Mouse (Mus musculus) midbrain, embryonic 15.5 days (tissue): ENCODE measurements around the gene Ccnt1. TPM values are rescaled to one million over a fixed set of nuclear protein-coding genes. Genes with fewer than 3 reads are reported as not detected.

ENCODE experiments used
- ATAC-seq: fragments of 200-750 bp; cut with Nextera tagmentation; replicated peaks from 2 replicates; pipeline ENCODE4 v1.8.0; 2017; ENCODE audit warnings: moderate TSS enrichment
- H3K27ac ChIP-seq: fragments of 300-500 bp; sonication (generic); 2 replicates; pipeline ENCODE4 v1.5.1; 2015; ENCODE audit warnings: mild to moderate bottlenecking, inconsistent platforms
- H3K27me3 ChIP-seq: fragments of 300-500 bp; sonication (generic); replicated peaks from 2 replicates; pipeline ENCODE4 v1.6.1; 2015; ENCODE audit warnings: inconsistent platforms
- H3K36me3 ChIP-seq: fragments of 300-500 bp; sonication (generic); replicated peaks from 2 replicates; pipeline ENCODE4 v1.6.1; 2015; ENCODE audit warnings: inconsistent platforms
- H3K4me1 ChIP-seq: fragments of 300-500 bp; sonication (generic); 2 replicates; pipeline ENCODE4 v1.6.1; 2015; ENCODE audit warnings: inconsistent platforms
- H3K4me2 ChIP-seq: fragments of 300-500 bp; sonication (generic); 2 replicates; pipeline ENCODE4 v1.6.1; 2015; ENCODE audit warnings: inconsistent platforms, mild to moderate bottlenecking, moderate library complexity
- H3K4me3 ChIP-seq: fragments of 300-500 bp; sonication (generic); 2 replicates; pipeline ENCODE4 v1.5.1; 2015; ENCODE audit warnings: mild to moderate bottlenecking, inconsistent platforms
- H3K9ac ChIP-seq: fragments of 300-500 bp; sonication (generic); 2 replicates; pipeline ENCODE4 v1.6.1; 2015; ENCODE audit warnings: mild to moderate bottlenecking, inconsistent platforms
- H3K9me3 ChIP-seq: fragments of 300-500 bp; sonication (generic); 2 replicates; pipeline ENCODE4 v1.6.1; 2016; ENCODE audit warnings: inconsistent platforms
- WGBS: fragments of 180-500 bp; shearing (Covaris S2); methylation state at CpG from one replicate; pipeline ENCODE4 v1.1.7; 2015; ENCODE audit warnings: mixed read lengths; 5-methylcytosine and 5-hydroxymethylcytosine counted together
- polyA plus RNA-seq: library from polyadenylated mRNA; unstranded; fragments of >200 nt; fragmentation: Nextera tagmentation; extraction: Ambion mirVana; gene quantifications from 2 replicates; pipeline ENCODE4 v1.2.1, GENCODE M21; 2015

The Ccnt1 gene
- polyA plus RNA-seq, 1 experiment from 2014 or later: 72.6 TPM

- no peak overlapping the region for H3K9ac ChIP-seq
- H3K36me3 ChIP-seq: peaks cover 2% of the 10 kb centered on the region; the same call in 1 of the 2 replicates
- H3K9me3 ChIP-seq: no peaks in the 10 kb centered on the region
- no peak for ATAC-seq
- 59% methylated on average over 17 of the region's 17 CpGs for WGBS
- H3K27ac ChIP-seq: no peak overlapping the region
- H3K4me1 ChIP-seq: peaks cover 5% of the 10 kb centered on the region; the same call in 1 of the 2 replicates
- no peak overlapping the region for H3K4me3 ChIP-seq
- no peak overlapping the region for H3K4me2 ChIP-seq
- no peaks in the 10 kb centered on the region for H3K27me3 ChIP-seq
Measured at GRCm38 (mm10) chr15:98512799-98513321, 57.9 kb downstream of the Ccnt1 start.

GRCm38 (mm10) chr15:98512232-98512631 is 58.5 kb downstream of the Ccnt1 start:
- Histone ChIP-seq H3K4me1 (peaks cover 5% of the 10 kb centered on the region; the same call in 1 of the 2 replicates), H3K9me3 (no peaks in the 10 kb centered on the region), H3K4me3 (no peak overlapping the region), H3K36me3 (no peaks in the 10 kb centered on the region), H3K4me2 (no peak overlapping the region), H3K9ac (no peak overlapping the region), H3K27ac (no peak overlapping the region), H3K27me3 (no peaks in the 10 kb centered on the region)
- WGBS: 48% methylated on average over 8 of the region's 8 CpGs
- no peak for ATAC-seq

GRCm38 (mm10) chr15:98511386-98511928 is 59.3 kb downstream of the Ccnt1 start:
- peaks cover 5% of the 10 kb centered on the region; the same call in 1 of the 2 replicates for H3K4me1 ChIP-seq
- H3K4me2 ChIP-seq: no peak overlapping the region
- 45% methylated on average over 13 of the region's 13 CpGs for WGBS
- H3K4me3 ChIP-seq: no peak overlapping the region
- no peak for ATAC-seq
- H3K9ac ChIP-seq: no peak overlapping the region
- H3K27ac ChIP-seq: no peak overlapping the region
- no peaks in the 10 kb centered on the region for H3K9me3 ChIP-seq
- no peaks in the 10 kb centered on the region for H3K27me3 ChIP-seq
- H3K36me3 ChIP-seq: no peaks in the 10 kb centered on the region

- Histone ChIP-seq H3K4me3 (peak overlapping the region; percentile 17; the same call in 1 of the 2 replicates), H3K27ac (no peak overlapping the region), H3K27me3 (no peaks in the 10 kb centered on the region), H3K9me3 (no peaks in the 10 kb centered on the region), H3K4me2 (peak overlapping the region; percentile 40), H3K4me1 (peaks cover 5% of the 10 kb centered on the region; the same call in 1 of the 2 replicates), H3K9ac (no peak overlapping the region), H3K36me3 (no peaks in the 10 kb centered on the region)
- 22% methylated on average over 25 of the region's 25 CpGs for WGBS
- ATAC-seq: no peak; the same call in 1 of the 2 replicates
Measured at GRCm38 (mm10) chr15:98510438-98511385, 60.0 kb downstream of the Ccnt1 start.

- no peaks in the 10 kb centered on the region for H3K27me3 ChIP-seq
- H3K27ac ChIP-seq: no peak overlapping the region
- no peak for ATAC-seq
- no peaks in the 10 kb centered on the region for H3K9me3 ChIP-seq
- H3K4me1 ChIP-seq: peaks cover 5% of the 10 kb centered on the region; the same call in 1 of the 2 replicates
- WGBS: 64% methylated on average over 2 of the region's 2 CpGs
- no peaks in the 10 kb centered on the region for H3K36me3 ChIP-seq
- H3K9ac ChIP-seq: no peak overlapping the region
- H3K4me3 ChIP-seq: no peak overlapping the region
- H3K4me2 ChIP-seq: no peak overlapping the region
Measured at GRCm38 (mm10) chr15:98509387-98509786, 61.3 kb downstream of the Ccnt1 start.

GRCm38 (mm10) chr15:98507321-98507720 is 63.4 kb downstream of the Ccnt1 start:
- no peaks in the 10 kb centered on the region for H3K36me3 ChIP-seq
- H3K4me3 ChIP-seq: no peak overlapping the region
- H3K9me3 ChIP-seq: no peaks in the 10 kb centered on the region
- ATAC-seq: no peak
- no peaks in the 10 kb centered on the region for H3K27me3 ChIP-seq
- H3K4me2 ChIP-seq: no peak overlapping the region
- no peak overlapping the region for H3K27ac ChIP-seq
- peaks cover 5% of the 10 kb centered on the region; the same call in 1 of the 2 replicates for H3K4me1 ChIP-seq
- 83% methylated on average over 5 of the region's 6 CpGs for WGBS
- H3K9ac ChIP-seq: no peak overlapping the region

- H3K27me3 ChIP-seq: no peaks in the 10 kb centered on the region
- H3K4me2 ChIP-seq: no peak overlapping the region
- ATAC-seq: no peak
- H3K4me3 ChIP-seq: no peak overlapping the region
- H3K9ac ChIP-seq: no peak overlapping the region
- no peak overlapping the region for H3K27ac ChIP-seq
- peaks cover 5% of the 10 kb centered on the region; the same call in 1 of the 2 replicates for H3K4me1 ChIP-seq
- H3K9me3 ChIP-seq: no peaks in the 10 kb centered on the region
- WGBS: 83% methylated on average over 9 of the region's 9 CpGs
- no peaks in the 10 kb centered on the region for H3K36me3 ChIP-seq
Measured at GRCm38 (mm10) chr15:98506253-98506957, 64.3 kb downstream of the Ccnt1 start.

- no peak overlapping the region for H3K9ac ChIP-seq
Measured at GRCm38 (mm10) chr15:98504514-98504913, 66.2 kb downstream of the Ccnt1 start.

GRCm38 (mm10) chr15:98503317-98503716 is 67.4 kb downstream of the Ccnt1 start:
- H3K36me3 ChIP-seq: no peaks in the 10 kb centered on the region
- ATAC-seq: no peak
- no peak overlapping the region for H3K27ac ChIP-seq
- H3K4me3 ChIP-seq: no peak overlapping the region
- no peaks in the 10 kb centered on the region for H3K27me3 ChIP-seq
- H3K4me1 ChIP-seq: no peaks in the 10 kb centered on the region
- H3K9me3 ChIP-seq: no peaks in the 10 kb centered on the region
- 84% methylated on average over 3 of the region's 3 CpGs for WGBS
- no peak overlapping the region for H3K9ac ChIP-seq
- no peak overlapping the region for H3K4me2 ChIP-seq

More at GRCm38 (mm10) chr15:98504514-98504913, 66.2 kb downstream of the Ccnt1 start:
- Histone ChIP-seq H3K36me3 (no peaks in the 10 kb centered on the region), H3K27ac (no peak overlapping the region), H3K9me3 (no peaks in the 10 kb centered on the region), H3K4me2 (no peak overlapping the region), H3K27me3 (no peaks in the 10 kb centered on the region), H3K4me3 (no peak overlapping the region), H3K4me1 (no peaks in the 10 kb centered on the region)
- WGBS: 11% methylated on average over 18 of the region's 18 CpGs
- no peak for ATAC-seq

GRCm38 (mm10) chr15:98497631-98498030 is 73.1 kb downstream of the Ccnt1 start:
- ATAC-seq: no peak
- no peak overlapping the region for H3K4me2 ChIP-seq
- H3K9me3 ChIP-seq: no peaks in the 10 kb centered on the region
- H3K36me3 ChIP-seq: no peaks in the 10 kb centered on the region
- no peak overlapping the region for H3K9ac ChIP-seq
- no peak overlapping the region for H3K4me3 ChIP-seq
- H3K4me1 ChIP-seq: no peaks in the 10 kb centered on the region
- no peaks in the 10 kb centered on the region for H3K27me3 ChIP-seq
- H3K27ac ChIP-seq: no peak overlapping the region
- WGBS: 92% methylated on average over 17 of the region's 17 CpGs

GRCm38 (mm10) chr15:98492102-98492501 is 78.6 kb downstream of the Ccnt1 start, which contains the start of gene Olfr279:
TSS of gene Olfr279 (plus strand) at chr15:98492402.
- WGBS: 58% methylated on average over 4 of the region's 4 CpGs
- H3K9me3 ChIP-seq: no peaks in the 10 kb centered on the region

GRCm38 (mm10) chr15:98491332-98491731 is 79.4 kb downstream of the Ccnt1 start:
- H3K4me1 ChIP-seq: no peaks in the 10 kb centered on the region
- no peak overlapping the region for H3K27ac ChIP-seq
- H3K36me3 ChIP-seq: no peaks in the 10 kb centered on the region
- 88% methylated on average over 2 of the region's 2 CpGs for WGBS
- no peak overlapping the region for H3K4me2 ChIP-seq
- no peak overlapping the region for H3K9ac ChIP-seq
- H3K27me3 ChIP-seq: no peaks in the 10 kb centered on the region
- no peak for ATAC-seq
- H3K9me3 ChIP-seq: no peaks in the 10 kb centered on the region
- no peak overlapping the region for H3K4me3 ChIP-seq

More at GRCm38 (mm10) chr15:98492102-98492501, 78.6 kb downstream of the Ccnt1 start, which contains the start of gene Olfr279:
- Histone ChIP-seq H3K27ac (no peak within 1 kb of the TSS), H3K4me1 (no peaks in the 10 kb centered on the region), H3K36me3 (no peaks in the 10 kb centered on the region), H3K4me2 (no peak within 1 kb of the TSS), H3K9ac (no peak within 1 kb of the TSS), H3K27me3 (no peaks in the 10 kb centered on the region), H3K4me3 (no peak within 1 kb of the TSS)
- no peak for ATAC-seq
